Mouse (Mus musculus) right cerebral cortex, postnatal 25 days (tissue): ENCODE results near the gene Slc5a5.
"Not testable (repeated sequence)": the region's sequence is repeated elsewhere in the genome, so short reads cannot be mapped to it uniquely, and the experiment has no call there.

Source experiments
- DNase-seq: peaks from one replicate; pipeline ENCODE4 v3.0.0; 2022

The Slc5a5 gene

DNA sequence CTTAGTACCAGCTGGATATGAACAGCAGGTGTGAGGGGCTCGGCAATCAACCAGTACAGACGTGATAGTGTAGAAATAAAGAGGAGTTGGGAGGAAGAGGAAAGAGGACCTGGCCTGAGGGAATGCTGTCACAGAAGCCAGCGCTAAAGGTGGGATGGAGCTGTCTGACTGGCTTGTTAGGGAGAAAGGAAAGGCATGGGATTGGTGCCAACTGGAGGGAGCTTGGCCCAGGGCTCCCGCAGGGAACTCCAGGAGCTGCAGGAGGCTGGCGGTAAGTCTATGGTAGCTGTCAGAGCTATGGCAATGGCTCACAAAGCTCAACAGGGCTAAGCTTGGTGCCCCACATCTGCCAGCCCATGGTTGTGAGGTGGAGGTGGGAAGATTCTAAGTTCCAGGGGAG lies 9.7 kb upstream of the Slc5a5 start:
- no peak for DNase-seq

DNA sequence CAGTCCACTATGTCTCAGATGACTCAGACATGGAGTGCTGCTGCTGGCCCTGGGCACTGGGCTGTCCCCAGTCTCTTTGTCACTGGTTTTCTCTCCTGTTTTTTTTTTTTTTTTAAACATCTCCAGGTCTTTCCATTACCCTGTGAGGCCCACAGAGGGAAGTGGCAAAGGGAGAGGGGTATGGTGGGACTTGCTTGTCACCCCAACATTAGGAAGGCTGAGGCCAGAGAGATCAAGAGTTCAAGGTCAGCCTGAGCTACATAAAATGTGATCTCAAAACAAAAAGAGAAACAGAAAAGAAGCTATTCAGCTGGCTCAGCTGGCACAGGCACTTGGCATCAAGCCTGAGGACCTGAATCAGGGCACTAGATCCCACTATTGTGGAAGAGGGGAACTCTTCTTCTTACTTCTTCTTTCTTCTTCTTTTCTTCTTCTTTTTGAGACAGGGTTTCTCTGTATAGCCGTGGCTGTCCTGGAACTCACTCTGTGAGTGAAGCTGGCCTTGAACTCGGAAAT lies 8.4 kb upstream of the Slc5a5 start:
- no peak for DNase-seq

DNA sequence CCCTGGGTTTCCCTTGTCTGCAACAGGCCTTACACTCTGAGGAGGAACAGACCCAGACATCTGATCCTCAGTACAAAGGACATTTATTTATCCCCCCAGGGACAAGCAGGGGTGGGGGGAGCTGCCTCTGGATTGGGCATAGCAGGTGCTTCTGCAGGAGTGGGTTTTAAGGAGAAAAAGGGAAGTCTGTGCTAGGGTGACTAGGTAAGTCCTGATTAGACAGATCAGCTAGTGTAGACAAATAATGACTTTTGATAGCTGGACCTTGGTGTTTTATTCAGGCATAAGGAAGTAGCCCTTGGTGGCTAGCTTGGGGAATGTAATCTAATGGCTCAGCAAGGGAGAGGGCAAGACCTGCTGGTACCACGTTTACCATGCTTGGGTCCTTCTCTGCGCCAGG lies 6.7 kb upstream of the Slc5a5 start:
- DNase-seq: no peak

- no peak for DNase-seq
Observed at GRCm38 (mm10) chr8:70898661-70899198, 6.2 kb upstream of the Slc5a5 start.

GRCm38 (mm10) chr8:70897681-70898413 lies 5.3 kb upstream of the Slc5a5 start:
- peak; percentile 78 for DNase-seq

DNA sequence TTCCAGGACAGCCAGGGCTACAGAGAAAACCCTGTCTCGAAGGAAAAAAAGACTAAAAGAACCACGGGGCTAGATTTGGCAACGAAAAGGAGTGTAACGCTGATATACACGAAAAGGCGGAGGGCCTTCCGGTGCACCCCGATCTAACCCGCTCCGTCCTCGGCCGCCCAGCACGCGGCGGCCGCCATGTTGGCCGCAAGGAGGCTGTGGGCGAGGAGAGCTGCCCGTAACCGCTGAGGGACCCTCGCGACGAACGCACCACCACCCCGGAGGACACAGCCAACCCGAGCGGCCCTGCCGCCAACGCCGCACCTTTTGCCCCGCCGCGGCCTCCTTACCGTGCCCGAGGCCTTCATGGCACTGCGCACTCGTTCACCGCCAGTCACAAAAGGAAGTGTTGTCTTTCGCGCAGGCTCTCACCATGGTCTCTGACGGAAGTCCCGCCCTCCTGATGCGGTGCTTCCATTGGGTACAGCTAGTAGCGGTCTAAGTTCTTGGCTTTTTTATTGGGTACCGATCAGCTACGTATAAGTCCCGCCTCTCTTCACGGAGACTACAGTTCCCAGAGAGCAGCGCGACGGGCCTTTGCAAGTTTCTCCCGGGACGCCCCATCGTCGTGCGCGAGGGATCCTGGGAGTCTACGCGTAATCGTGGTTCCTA lies 4.6 kb upstream of the Slc5a5 start, which contains the start of gene Rpl18a:
Rpl18a (minus strand) TSS at position 392 of the 660 bp plus-strand sequence.
- peak; percentile 93 for DNase-seq

DNA sequence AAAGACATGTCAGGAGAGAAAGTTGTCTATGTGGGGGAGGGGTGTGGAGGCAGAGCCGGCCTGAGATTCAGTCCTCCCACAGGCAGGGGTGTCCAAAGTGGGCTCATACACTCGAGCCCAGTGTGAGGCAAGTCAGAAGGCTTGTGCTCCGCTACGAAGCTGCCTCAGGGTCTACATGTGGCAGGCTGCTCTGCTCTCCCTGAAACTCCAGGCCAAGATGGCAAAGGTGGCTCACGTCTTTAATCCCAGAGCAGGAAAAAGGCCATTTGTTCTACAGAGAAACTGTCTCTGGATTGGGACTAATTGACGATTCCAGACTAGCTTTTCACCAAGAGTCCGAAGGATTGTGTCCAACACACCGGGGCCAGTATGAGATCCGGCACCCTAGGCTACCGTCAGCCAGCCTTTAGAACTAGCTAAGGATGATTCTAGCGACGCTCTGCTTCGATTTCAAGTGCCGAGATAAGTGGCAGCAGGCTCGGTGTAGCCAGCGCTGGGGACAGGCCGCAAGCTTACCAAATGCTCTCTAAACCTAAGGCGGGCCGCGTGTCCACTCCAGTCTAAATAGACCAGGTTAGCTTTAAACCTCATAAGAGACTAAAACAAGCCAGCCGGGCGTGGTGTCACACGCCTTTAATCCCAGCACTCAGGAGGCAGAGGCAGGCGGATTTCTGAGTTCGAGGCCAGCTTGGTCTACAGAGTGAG lies 3.9 kb upstream of the Slc5a5 start:
- DNase-seq: no peak

GRCm38 (mm10) chr8:70895571-70896259 lies 3.2 kb upstream of the Slc5a5 start:
- not testable (repeated sequence) for DNase-seq

DNA sequence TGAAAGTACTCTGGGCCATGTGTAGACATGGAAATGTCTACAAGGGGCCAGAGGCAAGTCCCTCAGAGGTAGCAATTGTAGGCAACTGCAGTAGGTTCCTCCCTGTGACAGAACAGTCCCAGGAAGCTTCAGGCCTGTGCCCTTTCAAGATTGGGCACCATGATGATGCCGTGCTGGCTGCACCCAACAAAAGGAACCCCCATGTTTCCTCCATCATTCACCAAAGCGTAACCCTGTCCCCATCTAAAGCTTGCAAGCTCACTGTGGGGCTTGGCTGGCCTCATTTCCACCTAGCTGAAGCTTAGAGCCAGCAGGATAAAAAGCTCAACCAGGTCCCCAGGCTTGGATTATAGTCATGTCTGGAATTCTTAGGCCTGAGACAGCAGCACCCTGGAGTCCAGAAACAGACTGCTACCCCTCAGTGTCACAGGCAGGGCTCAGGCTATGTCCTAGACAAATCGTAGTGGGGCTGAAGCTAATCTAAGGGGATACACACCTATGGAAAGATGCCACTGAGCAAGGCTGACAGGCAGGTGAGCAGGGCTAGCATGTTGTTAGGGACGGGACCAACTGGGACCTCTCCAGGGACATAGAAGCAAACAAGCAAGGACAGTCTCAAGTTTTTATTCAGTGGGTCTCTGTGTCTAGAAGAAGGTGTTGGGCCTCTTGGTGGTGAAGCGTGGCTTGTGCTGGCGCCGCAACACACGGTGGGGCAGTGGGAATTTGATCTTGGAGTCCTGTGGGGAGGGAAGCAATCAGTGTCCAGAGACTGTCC lies 2.4 kb upstream of the Slc5a5 start:
- DNase-seq: no peak

- no peak for DNase-seq
Observed at GRCm38 (mm10) chr8:70894385-70894720, 1.8 kb upstream of the Slc5a5 start.

GRCm38 (mm10) chr8:70893656-70894384 lies 1.3 kb upstream of the Slc5a5 start:
- no peak for DNase-seq

GRCm38 (mm10) chr8:70892896-70893655 lies 519 bp upstream of the Slc5a5 start:
- DNase-seq: no peak

- no peak for DNase-seq
Observed at GRCm38 (mm10) chr8:70891356-70891755, 1.2 kb downstream of the Slc5a5 start.

GRCm38 (mm10) chr8:70890656-70891055 lies 1.9 kb downstream of the Slc5a5 start:
- DNase-seq: no peak

DNA sequence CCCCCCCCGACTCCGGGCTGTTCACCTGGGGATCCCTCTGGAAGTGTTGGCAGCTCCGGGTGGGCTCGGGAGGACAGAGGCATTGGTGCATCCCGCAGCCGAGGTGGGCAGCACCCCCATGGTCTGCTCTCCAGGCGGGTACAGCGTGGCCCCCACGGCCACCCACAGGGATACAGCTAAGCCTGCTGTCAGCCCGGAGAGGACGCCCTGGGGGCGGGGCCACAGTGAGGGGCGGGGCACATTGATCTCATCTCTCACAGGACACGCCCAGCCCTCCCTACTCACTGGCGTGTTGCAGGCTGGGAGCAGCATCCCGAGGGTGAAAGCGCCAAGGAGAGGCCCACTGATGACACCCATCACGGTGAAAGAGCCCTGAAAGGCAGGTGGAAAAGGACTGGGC lies 4.9 kb downstream of the Slc5a5 start:
- no peak for DNase-seq

DNA sequence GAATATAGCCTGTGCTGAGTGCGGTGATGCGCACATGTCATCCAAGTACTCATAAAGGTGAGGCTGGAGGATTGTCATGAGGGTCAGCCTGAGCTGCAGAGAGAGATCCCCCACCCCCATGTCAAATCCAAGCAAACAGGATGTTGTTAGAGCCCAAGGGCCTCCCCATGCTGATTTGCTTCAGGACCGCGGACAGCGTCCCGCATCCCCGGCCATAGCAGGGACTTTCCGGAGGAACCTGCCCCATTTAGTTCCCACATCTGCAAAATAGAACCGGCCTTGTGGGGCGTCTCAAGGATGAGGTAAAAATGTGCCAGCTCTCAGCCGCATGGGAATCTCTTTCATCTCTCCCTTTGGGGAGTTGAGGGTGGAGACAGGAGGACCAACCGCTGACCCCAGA lies 6.9 kb downstream of the Slc5a5 start:
- DNase-seq: no peak

DNA sequence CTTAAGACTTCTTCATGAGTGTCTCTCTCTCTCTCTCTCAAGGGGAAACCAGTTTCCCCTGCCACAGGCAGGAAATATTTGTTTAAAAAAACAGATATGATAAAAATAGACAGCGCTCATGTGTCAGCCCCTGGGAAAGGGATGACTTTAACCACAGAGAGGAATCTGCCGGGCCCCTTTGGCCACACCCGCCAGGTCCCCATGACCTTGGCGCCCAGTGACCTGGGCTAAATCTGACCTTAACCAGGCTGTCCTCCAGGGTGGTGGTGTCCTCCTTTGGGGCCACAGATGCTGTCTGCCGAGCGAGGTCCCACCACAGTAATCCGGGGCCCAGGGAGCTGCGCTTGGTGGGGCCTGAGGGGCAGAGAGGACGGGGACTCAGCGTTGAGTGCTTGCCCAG lies 7.9 kb downstream of the Slc5a5 start:
- no peak for DNase-seq

DNA sequence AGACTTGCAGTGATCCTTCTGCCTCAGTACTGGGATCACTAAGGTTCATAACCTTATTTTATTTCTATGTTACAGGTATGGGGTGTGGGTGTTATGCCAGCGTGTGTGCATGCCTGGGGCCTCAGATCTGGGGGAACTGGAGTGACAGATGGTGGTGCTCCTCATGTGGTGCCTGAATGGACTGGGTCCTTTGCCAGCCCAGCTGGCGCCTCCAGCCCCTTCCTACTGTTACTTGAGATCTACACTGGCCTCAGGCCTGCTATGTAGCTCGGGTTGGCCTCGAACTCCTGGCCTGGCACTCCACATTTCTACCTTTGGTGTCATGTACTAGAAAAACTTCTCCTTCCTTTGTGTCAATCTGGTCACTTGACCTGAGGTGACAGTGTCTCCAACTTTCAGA lies 8.4 kb downstream of the Slc5a5 start:
- no peak for DNase-seq

GRCm38 (mm10) chr8:70880546-70880945 lies 12.0 kb downstream of the Slc5a5 start:
- no peak for DNase-seq

GRCm38 (mm10) chr8:70880126-70880525 lies 12.4 kb downstream of the Slc5a5 start:
- DNase-seq: no peak

- DNase-seq: no peak
Observed at GRCm38 (mm10) chr8:70879500-70879899, 13.1 kb downstream of the Slc5a5 start.
